Mouse (Mus musculus) cerebellum, postnatal 14 days (tissue): ENCODE data around the gene Leng8.
"Not testable (repeated sequence)": the region's sequence is repeated elsewhere in the genome, so short reads cannot be mapped to it uniquely, and the experiment has no call there.

Source experiments
- DNase-seq, 2 experiments: peaks; one replicate each; pipeline ENCODE4 v3.0.0; 2021; ENCODE audit warnings: mixed read lengths in 2 of 2

Leng8 gene

DNA sequence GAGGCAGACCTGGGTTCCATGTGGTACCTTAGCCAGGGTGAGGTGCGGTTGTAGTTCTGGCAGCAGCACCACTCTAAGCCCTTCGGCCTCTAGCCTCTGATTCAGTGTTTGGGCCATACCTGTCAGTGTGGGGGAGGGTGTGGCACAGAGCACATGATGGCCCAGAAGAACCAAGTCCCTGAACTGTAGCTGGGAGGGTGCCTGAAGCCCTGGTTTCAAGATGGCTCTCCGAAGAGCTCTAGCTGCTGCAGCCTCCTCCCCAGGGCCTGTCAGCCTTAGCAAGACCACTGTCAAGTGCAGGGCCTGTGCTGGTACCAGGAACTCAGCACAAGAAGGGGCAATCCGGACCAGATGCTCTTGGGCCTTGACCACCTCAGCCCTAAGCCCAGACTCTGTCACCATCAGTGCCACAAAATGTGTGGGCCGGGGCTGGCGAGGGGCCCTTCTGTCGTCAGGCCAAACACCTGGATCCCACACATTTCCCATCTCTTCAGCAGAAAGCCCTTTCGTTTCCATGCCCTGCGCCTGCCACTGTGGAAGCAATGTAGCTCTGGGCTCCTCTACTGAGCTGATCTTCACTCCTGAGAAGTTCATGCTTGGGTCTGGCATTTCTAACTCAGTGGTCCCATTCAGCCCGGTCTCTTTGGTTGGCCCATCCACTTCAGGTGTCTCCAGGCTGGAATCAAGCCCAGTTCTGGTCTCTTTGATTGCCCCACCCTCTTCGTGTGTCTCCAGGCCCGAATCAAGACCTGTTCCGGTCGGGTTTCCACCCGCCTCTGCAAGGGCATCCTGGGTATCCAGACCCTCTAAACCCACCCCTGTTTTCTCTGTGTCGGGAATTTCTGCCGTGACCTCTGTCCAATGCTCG is 11.7 kb downstream of the Leng8 start:
- peak in 1 of 2 experiments; percentile 31 for DNase-seq

DNA sequence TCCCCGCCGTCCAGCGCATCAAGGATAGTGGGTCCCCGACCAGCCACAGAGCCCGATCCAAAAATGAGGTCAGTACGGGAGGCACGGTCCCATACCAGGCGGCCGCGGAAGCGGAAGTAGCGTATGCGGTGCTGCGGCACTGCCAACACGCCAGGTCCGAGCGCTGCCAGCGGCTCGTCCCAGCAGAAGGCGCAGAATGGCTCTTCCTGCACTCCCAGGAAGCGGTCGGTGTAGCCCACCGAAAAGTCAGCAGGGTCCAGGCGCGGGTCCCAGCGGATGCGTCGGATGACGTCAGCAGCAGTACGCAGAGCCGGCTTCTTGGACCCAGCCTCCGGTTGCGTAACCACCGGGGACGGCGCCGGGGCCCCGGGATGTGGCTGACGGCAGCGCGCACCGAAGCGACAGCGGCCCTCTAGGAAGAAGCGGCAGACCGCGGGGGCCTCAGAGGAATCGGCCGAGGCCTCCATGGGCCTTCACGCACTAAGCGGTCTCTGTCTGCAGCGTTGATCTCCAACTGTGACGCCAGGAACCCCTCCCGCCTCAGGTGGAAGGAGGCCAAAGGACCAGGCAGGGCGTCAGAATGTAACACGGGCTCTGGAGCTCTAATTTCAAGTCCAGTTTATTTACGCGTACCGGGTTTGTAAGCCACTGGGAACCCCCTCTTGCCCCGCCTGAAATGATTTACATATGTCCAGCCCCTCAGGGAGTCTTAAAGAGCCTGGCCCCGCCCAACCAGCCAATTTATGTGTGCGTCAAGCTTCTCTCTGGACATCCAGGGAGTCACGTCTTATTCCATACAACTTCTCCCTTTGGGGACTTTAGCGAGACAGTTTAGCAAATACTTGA is 12.6 kb downstream of the Leng8 start:
- DNase-seq = peak; percentile 92 to 94

DNA sequence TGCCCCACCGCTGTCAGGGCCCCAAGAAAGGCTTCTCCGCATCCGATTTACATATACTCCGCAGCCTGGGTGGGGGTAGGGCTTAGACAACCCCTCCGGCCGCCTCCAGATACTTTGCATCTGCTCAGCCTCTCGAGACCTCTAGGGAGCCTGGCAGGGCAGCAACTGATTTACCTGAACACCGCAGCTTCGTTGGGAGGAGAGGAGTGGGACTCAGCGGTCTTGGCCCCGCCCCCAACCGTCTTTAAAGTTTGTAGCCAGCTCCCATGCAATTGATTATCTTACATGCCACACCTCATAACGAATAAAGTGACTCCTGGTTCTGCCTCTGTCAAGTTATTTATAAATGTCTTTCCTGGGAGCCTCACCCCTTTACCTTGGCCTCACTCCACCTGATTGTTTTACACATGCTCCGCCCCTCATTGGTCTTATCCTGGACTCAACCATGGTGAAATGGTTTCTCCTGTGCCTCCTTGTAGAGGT is 13.3 kb downstream of the Leng8 start, which contains the start of gene Leng9:
Gene Leng9 (minus strand): TSS at position 316 of the 483 bp plus-strand sequence.
- DNase-seq = peak; percentile 65

DNA sequence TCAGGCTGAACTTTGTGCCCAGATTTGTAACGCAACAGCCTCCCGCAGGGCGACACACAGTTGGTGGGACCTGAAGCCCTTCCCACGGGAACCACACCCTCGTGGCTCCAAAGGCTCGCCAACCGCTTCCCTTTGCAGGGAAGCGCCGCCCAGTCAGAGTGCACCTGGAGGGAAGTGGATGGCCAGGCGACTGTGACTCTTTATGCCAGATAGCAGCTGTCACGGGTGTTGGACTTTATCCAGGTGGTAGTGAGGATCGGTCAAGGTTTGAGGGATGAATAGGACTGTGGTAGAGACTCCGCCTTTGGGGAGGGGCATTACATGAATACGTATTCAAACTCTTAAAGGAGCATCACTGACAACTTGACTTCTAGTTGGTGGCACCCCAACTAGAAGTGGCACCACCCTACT is 14.0 kb downstream of the Leng8 start:
- peak; percentile 80 to 81 for DNase-seq

DNA sequence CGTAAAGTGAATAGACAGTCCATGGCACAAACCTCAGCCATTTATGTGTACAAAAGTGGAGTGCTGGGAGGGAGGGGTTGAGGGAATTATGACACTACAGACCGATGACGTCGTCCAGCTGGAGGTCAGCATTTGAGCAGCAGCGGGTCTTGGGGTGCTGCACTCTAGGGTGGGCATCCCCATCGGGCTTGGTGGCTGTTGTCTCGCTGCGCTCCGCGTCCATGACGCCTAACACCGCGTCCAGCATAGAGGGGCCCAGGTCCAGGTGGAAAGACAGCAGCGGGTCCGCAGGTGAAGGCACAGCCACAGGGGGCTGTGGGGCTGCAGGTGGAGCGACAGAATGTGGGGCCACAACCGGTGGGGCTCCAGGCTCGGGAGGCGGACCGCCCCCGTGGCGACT is 14.4 kb downstream of the Leng8 start:
- DNase-seq = peak; percentile 44 to 51

DNA sequence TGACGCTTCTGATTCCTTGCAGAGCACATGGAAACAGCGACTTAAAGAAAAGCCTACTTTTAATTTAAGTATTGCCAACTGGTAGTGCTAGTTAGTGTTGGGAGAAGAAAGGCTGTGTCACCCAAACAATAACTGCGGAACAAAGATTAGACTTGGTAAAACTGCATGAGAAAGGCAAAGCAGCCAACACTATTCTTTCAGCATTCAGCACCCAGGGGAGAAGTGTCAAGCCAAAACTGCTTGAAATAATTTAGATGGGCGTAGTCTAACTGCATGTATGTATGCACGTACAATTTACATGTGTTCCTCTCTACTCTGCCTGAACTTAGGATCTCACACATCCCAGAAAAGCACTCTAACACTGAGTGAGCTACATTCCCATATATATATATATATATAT is 17.5 kb downstream of the Leng8 start:
- no peak for DNase-seq

DNA sequence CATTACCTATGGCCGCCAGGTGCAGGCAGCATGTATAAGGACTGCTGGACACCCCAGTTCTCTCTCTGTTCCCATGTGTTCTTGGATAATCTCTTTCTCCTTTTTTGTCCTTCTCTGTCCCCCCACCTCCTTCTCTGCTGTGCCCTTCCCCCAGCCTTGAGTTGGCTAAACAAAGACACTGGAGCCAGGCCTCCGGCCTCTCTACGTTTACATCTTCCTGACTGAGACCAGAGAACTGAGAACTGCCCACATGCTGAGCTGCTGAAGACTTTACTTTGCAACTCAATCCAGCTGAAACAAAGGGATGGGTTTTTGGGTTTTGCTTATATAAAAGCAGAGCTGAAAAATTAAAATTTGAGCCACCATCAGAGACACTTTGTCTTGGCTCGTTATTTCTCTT is 18.1 kb downstream of the Leng8 start:
- no peak for DNase-seq

DNA sequence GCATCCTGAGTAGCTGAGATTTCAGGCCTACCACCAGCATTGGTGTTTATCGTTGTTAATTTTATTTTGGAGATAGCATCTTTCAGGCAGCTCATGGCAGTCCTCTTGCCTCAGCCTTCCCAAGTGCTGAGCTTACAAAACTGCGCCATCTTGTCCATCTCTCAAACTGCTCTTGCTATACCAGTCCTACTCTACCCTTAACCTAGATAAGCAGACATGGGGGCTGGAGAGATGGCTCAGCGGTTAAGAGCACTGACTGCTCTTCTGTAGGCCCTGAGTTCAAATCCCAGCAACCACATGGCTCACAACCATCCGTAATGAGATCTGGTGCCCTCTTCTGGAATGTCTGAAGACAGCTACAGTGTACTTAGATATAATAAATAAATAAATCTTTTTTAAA is 24.8 kb downstream of the Leng8 start:
- not testable (repeated sequence) for DNase-seq

DNA sequence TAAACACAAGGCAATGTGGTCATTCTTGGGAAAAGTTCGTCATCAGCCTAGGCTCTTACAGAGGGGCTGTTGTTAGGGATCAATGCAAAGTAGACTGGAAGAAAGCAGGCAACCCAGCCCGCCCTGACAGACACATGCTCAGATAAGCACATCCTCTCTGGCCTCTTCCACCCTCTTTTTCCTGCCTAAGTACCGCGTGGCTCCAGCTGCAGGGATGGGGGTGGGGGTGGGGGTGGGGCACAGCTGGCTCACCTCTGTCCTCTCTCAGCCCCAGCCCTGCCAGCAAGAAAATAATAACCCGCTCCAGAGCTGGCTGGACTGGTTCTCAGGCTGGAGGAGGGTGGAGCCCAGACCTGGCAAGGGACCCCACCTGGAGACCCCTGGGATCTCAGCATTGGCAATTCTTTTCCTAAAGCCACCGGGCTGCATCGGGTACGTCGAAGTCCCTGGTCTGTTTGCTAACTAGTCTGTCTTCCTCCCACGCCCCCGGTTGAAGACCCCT is 26.8 kb downstream of the Leng8 start:
- no peak for DNase-seq

DNA sequence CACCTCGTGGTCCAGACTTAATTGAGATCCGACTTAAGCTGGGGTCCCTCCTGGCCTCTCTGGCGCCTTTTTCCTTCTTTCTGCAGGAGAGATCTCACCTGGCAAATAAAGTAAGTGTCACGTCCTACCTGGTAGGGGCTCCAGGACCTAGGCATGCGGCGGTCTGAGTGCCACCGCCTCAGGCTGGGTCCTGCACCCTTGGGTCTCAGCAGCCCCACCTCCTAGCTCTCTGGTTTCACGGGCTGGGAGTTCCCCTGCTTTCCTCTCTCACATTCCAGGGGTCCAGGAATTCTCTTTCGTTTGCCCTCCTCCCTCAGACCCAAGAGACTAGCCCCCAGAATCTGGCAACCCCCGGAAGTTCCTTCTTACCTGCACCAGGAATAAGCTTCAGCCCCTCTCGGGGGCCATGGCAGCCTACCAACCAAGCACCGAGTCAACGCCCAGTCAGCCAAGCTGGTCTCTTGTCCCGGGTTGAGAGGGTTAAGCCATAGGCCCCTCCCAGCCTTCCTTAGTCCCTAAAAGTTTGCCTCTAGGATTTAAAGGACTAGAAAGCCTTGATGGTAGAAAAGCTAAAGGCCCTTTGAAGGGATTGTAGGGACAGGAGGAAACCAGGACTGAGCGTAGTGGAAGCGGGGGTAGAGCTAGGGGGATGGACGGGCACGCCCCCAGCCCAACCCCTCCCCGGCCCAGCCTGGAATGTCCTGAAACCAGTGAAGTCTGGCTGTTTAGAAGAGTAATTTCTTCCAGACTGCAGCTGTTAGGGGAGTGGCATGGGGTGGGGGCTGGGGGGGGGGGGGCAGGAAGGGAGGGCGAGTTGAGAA is 27.5 kb downstream of the Leng8 start, which contains the start of gene Cdc42ep5:
Gene Cdc42ep5 (minus strand): TSS at position 771 of the 821 bp plus-strand sequence.
- no peak for DNase-seq

DNA sequence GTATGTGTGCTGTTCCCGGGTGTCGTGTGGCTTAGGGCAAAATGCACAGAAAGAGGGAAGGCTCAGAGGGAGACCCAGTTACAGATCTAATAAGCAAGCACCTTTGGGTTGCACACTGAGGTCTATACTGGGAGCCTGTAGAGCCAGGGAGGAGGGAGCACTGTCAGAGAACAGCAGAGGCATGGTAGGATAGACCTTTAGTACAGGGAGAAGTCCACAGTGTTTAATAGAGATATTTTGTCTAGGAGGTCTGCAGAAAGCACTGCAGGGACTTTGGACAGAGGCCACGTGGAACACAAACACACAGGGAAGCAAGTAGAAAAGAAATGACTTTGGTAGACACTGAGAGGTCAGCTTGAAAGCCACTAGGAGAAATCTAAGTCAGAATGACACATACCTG is 28.4 kb downstream of the Leng8 start:
- no peak for DNase-seq

DNA sequence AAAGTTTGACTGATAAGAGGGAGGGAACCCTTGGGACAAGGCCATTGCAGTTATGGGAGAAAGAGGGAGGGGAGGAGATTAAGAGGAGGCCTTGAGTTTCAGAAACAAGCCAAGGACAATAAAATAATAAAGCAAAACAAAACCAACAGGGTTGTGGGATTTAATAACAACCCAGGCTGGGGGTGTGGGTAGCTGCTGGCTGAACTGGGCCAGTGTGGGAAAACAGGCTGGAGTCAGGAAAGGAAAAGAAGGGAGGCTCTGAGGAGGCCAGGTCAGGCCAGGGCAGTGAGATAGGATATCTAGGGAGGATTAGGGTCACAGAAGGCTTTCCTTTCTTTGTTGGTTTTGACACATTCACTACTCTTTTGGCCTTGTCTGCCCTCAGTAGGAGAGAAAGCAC is 30.3 kb downstream of the Leng8 start:
- DNase-seq = no peak

DNA sequence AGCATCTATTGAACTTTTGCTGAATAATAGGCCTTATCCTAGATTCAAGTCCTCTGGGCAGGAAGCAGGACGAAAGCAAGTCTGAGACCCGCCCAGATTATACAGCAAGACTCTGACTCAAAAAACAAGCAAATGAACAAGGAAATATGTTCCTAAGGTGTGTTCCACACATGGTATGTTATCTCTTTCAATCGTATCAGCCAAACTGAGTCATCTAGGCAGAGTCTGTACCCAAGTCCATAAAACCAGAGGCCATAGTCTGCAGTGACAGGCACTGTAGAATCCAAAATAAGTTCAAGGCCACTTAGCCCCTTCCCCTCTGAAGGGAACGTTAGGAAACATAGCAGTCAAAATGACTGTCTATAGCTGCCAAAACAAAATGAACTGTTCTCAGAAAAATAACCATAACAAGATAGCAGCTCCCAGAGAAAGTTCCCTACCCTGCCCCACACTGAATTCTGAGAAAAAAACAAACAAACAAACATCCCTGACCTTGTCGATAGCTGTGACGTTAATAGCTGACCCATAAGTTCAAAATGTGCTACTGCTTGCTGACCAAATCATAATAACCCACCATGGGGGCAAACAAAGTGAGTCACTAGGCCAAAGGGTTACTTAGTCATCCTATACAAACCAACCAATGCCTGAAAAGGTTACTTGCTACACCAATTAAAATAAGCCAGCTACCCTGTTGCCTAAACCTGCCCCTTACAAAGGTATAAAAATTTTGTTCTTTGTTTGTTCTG is 33.5 kb downstream of the Leng8 start:
- DNase-seq = no peak

DNA sequence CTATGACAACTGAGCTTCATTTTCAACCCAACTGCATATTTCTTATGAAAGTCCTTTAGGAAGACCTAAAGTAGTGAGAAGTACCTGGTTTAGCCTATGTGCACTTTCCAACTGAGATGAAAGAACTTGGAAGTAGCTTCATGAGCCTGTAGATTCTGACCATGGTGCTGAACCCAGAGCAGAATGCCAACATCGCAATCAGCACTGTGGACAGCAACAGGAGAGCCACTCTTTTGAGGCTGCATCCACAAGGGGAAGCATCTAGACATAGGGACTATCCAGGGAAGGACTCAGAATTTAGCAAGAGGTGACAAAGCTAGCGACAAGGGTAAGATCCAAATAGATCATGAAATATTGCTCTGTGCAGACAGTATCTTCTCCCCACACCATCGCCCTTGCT is 41.6 kb downstream of the Leng8 start:
- no peak for DNase-seq
